Mouse (Mus musculus) testis, adult 2 months (tissue): ENCODE results near the gene Dusp27.

Experiments
- CTCF ChIP-seq: fragments of 200-500 bp; IDR thresholded peaks from 2 replicates; pipeline ENCODE4 v1.5.1; 2012; ENCODE audit warnings: low read depth, mild to moderate bottlenecking, inconsistent platforms, low read length, moderate library complexity; ENCODE audit not compliant: control insufficient read depth, insufficient read depth, insufficient replicate concordance
- POLR2A ChIP-seq: fragments of 200-500 bp; IDR thresholded peaks from 2 replicates; pipeline ENCODE4 v1.6.1; 2012; ENCODE audit warnings: low read depth, mild to moderate bottlenecking, inconsistent platforms, low read length, moderate library complexity; ENCODE audit not compliant: control insufficient read depth

GRCm38 (mm10) chr1:166048230-166048911 lies 79.4 kb downstream of the Dusp27 start:
- TF ChIP-seq POLR2A = no peak
- TF ChIP-seq CTCF = no peak
